Mouse (Mus musculus) embryonic fibroblast, embryonic 13.5 days (primary cell): ENCODE results near the gene RPS10-NUDT3.

Experiments used
- CTCF ChIP-seq: IDR thresholded peaks from 2 replicates; pipeline ENCODE4 v1.5.1; 2011; ENCODE audit warnings: mild to moderate bottlenecking, control low read depth, low read length, moderate library complexity, borderline replicate concordance; ENCODE audit not compliant: insufficient read depth
- POLR2A ChIP-seq: IDR thresholded peaks from 2 replicates; pipeline ENCODE4 v1.6.1; 2011; ENCODE audit warnings: low read depth, mild to moderate bottlenecking, control low read depth, low read length, moderate library complexity

- TF ChIP-seq POLR2A (no peak), CTCF (no peak)
Measured at GRCm38 (mm10) chr17:27645807-27646206, 10.8 kb upstream of the RPS10-NUDT3 start.
